Mouse (Mus musculus): ENCODE data around the gene Zfp324. TPM values are rescaled to one million over a fixed set of nuclear protein-coding genes. Genes with fewer than 3 reads are reported as not detected.
"Not testable (repeated sequence)": the region's sequence is repeated elsewhere in the genome, so short reads cannot be mapped to it uniquely, and the experiment has no call there.

Zfp324 gene
- 0.42 and 0.72 TPM in 2 replicates for total RNA-seq (2015; ENCODE audit: low replicate concordance)
- 1.4 and 1.7 TPM in 2 replicates for total RNA-seq (2017; ENCODE audit: low replicate concordance)

DNA sequence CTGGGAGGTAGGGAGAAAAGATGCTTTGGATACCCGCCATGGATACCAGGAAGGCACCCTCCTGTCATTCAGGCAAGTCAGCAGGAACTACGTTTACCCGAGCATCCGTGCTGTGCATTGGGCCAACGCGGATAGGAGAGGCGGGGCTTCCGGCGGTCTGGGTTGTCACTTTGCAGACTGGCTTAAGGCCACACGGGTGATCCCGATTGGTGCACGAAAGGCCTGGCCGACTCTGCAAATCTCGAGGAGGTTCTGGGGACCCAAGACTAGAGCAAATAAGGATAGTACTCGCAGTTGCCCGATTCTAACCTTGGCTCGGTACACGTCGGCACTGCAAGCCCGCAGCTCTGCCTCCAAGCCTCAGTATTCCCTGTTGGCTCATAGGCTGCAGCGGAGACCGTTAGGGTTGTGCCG lies at the start of gene Zfp324:
Gene Zfp324 (plus strand): TSS at position 161 of the 414 bp plus-strand sequence.
- ATAC-seq (replicated peaks; ENCODE audit: low FRiP score, poor library complexity, severe bottlenecking): peak; percentile 89

DNA sequence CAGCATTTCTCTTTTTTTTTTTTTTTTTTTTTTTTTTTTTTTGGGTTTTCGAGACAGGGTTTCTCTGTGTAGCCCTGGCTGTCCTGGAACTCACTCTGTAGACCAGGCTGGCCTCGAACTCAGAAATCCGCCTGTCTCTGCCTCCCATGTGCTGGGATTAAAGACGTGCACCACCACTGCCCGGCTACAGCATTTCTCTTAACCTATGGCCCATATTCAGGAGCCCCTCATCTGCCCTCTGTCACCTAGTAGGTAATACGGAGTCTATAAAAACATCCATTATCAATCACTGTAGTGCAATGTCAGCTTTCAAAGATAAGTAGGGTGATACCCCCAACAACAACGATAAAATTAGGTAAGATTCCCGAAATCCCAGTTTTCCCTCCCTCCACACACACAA lies 45.1 kb upstream of the Zfp324 start:
- not testable (repeated sequence) for ATAC-seq (replicated peaks; ENCODE audit: low FRiP score, poor library complexity, severe bottlenecking)

DNA sequence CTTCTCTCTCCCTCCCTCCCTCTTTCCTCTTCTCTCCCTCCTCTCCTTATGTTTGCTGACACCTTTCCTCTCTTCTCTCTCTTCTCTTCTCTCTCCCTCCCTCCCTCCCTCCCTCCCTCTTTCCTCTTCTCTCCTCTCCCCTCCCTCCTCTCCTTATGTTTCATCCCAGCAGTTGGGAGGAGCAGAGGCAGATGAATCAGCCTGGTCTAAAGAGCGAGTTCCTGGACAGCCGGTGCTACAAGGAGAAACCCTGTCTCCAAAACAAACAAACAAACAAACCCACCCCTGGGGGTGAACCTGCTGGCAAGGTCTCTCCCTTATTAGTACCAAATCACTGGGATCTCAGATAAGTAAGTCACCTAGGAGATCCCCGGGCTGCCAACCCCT lies 44.3 kb upstream of the Zfp324 start:
- ATAC-seq (replicated peaks; ENCODE audit: low FRiP score, poor library complexity, severe bottlenecking): 0 out of 2 replicates have a peak, but pooled peaks have one; percentile 16

DNA sequence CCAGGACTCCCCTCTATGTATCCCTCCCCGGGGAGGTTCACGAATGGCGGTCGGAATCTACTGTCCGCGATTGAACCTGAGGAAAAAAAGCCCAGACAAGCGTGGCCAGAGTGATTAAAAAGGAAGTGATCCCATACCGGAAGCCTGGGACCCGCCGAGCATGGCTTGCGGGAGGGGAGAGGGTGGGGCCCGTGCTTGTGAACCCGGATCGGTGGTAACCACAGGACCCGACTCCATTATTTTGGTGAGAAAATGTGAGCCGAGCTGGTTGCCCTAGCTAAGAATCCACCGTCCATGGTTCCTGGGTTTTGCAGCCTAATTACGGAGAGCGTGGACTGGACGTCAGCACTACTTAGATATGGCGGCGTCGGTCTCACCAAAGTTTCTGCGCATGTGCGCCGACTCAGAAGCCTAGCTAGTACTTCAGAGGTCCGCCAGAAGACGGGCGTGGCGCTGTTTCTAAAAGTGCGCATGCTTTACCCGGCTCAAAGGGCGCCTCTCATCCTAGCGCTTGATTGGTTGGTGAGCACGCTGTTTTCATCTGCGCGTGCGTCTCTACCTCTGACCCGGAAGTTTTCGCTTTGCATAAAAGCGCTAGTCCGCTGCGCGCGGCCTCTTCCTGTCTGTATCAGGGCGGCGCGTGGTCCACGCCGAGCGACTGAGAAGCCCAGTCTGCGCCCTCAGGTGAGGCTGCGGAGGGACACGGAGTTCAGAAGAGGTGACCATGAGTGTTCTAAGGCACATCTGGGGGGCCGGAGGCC lies 43.8 kb upstream of the Zfp324 start, which contains the start of gene Rps5:
Gene Rps5 (plus strand): TSS at position 586 of the 761 bp plus-strand sequence.
- peak; percentile 97 for ATAC-seq (replicated peaks; ENCODE audit: low FRiP score, poor library complexity, severe bottlenecking)

DNA sequence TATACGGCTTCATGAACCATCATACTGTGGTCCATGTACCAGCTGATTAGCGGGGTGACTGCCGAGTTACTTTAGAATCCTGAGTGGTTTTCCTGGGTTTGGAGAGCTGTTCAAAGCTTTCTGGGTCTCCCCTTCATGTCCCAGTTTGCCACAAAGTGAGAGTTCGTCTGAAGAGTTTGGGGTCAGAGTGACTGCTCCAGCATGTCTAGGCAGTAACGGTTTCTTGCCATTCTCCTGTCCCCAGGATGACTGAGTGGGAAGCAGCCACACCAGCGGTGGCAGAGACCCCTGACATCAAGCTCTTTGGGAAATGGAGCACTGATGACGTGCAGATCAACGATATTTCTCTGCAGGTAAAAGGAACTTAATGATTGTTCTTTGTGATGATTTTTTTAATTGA lies 42.9 kb upstream of the Zfp324 start:
- no peak for ATAC-seq (replicated peaks; ENCODE audit: low FRiP score, poor library complexity, severe bottlenecking)

DNA sequence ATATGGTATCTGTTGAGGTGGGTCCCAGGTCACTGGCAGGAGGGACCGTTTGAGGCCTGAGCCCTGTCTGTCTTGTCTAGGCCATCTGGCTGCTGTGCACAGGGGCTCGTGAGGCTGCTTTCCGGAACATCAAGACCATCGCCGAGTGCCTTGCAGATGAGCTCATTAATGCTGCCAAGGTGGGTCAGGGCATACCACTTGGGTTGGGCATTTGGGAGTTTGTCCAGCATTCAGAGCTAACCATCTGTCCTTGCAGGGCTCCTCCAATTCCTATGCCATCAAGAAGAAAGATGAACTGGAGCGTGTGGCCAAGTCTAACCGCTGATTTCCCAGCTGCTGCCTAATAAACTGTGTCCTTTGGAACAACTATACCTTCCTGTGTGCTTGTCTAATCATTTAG lies 39.3 kb upstream of the Zfp324 start:
- no peak for ATAC-seq (replicated peaks; ENCODE audit: low FRiP score, poor library complexity, severe bottlenecking)

DNA sequence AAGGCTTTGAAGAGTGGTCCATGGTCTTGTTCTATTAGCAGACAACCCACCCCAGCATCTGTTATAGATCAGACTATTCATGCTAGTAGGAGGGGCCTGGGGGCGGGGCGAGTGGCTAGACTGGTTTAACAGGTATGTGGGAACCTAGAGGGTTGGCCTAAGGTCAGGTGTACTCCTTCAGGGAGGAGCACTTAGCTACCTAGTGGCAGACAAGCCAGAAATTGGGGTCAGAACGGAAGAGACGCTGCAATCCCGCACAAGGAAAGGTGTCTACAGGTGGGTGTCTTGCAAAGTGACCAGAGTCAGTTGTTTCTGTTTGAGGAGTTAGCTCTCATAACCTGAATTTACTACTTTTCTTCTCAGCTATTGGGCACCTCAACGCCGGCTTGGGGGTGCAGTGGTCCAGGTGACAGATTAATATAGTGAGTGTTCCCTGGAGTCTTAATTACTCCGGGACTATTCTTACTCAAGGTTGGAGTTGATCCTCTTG lies 38.4 kb upstream of the Zfp324 start, which contains the start of gene Rnf225:
Gene Rnf225 (plus strand): TSS at position 226 of the 490 bp plus-strand sequence.
- ATAC-seq (replicated peaks; ENCODE audit: low FRiP score, poor library complexity, severe bottlenecking): no peak

DNA sequence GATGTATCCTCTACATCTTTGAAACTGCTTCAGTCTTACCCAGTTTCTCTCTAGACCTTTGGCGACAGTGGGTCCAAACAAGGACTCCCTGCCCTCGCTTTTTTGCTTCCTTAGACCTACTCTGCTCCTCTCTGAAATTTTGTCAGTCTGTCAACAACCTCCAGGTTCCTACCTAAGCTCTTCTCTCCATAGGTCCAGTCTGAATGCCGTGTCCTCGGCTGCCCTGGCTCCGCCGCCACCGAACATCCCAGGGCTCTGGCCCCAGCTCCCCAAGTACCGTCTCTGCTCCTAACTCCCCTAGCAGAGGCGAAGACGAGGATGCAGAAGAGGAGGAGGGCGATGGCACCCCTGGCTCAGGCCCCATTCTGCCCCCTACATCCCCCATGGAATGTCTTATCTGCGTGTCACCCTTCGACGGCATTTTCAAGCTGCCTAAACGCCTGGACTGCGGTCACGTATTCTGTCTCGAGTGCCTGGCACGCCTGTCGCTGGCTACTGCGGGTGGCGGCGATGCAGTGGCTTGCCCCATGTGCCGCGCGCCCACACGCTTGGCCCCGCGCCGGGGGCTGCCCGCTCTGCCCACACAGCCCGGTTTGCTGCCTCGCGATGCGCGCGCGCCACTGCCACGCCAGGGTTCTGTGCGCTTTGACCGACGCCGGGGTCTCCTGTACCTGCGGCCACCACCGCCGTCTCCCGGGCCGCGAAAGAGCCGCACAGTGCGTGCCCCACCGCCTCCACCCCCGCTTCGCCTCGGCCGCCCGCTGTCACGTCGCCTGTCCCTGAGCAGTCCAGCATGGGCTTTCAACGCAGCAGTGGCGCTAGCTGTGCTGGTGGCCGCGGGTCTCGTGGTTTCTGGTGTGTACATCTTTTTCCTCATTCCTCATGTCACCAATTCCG lies 37.7 kb upstream of the Zfp324 start:
- ATAC-seq (replicated peaks; ENCODE audit: low FRiP score, poor library complexity, severe bottlenecking): no peak

DNA sequence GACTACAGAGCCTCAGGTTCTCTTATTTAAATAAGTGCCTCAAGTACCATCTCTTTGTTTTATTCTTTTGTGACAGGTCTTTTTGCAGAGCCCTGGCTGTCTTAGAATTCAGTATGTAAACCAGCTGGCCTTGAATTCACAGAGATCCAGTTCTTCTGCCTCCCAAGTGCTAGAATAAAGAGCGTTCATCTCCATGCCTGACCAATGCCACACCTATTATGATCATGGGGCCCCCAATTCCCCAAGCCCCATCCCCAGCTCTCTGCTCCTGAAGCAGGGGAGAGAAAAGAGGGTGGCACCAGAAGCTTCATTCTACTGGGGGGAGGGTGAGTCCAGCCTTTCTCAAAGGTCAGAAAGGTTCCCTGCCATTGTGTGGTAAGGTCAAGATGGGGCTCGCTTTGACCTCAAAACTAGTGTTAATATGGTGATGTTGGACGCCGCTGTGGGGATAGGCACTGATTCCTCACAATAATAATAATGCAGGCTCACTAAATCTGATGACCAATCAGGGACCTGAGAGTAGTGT lies 32.0 kb upstream of the Zfp324 start:
- ATAC-seq (replicated peaks; ENCODE audit: low FRiP score, poor library complexity, severe bottlenecking): no peak

DNA sequence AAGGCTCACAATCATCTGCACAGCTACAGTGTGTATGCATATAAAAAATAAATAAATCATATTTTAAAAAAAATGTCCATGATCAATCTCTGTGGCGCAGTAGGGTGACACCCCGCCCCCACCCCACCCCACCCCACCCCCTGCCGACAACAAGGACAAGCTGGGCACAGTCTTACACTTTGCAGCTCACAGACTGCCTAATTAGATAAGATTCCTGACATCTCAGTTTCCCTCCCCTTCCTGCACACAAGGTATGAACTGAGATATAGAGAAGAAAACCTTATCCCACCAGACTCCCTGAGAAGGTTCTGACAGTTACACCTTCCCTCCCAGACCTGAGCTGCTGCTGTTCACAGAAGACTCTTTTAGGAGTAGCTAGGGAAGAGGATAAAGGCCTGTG lies 30.8 kb upstream of the Zfp324 start:
- ATAC-seq (replicated peaks; ENCODE audit: low FRiP score, poor library complexity, severe bottlenecking): no peak

DNA sequence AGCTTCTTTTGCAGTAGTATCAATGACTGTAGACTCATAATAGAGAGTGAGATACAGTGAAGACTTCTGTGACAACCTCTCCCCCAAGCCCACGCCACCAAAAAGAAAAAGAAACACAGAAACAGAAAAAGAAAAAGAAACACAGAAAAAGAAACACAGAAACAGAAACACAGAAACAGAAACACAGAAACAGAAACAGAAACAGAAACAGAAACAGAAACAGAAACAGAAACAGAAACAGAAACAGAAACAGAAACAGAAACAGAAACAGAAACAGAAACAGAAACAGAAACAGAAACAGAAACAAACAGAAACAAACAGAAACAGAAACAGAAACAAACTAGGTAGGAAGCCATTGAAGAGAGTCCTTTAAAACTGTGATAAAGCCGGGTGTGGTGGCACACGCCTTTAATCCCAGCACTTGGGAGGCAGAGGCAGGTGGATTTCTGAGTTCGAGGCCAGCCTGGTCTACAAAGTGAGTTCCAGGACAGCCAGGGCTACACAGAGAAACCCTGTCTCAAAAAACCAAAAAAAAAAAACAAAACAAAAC lies 28.3 kb upstream of the Zfp324 start:
- ATAC-seq (replicated peaks; ENCODE audit: low FRiP score, poor library complexity, severe bottlenecking): not testable (repeated sequence)

DNA sequence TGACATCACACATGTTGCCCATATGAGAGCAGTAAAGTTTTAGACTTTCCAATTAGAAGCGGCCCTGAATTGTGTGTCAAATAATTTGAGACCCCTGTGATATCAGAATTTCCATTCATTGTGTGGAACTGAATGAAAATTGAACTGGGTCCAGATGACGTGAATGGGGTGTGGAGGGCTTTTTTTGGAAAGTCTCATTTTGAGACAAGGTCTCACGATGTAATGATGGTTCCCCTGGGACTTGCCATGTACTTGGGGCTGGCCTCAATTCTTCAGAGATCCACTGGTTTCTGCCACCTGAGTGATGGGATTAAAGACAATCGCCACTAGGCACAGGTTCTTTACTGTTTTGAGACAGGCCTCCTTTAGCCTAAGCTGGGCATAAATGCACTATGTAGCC lies 25.0 kb upstream of the Zfp324 start:
- no peak for ATAC-seq (replicated peaks; ENCODE audit: low FRiP score, poor library complexity, severe bottlenecking)

DNA sequence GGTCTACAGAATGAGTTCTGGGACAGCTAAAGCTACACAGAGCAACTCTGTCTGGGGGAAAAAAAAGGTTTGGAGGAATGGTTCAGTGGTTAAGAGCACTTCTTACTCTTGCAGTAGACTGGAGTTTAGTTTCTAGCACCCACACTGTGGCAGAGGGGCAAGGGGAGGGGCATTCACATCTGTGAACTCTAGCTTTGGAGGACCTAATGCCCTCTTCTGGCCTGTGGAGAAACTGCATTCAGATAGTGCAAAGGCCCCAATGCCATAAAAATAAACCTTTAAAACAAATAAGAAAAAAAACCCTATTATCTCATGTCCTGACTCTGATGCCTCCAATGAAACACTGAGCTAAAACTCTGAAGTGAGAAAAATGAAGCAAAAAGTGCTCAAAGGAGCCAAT lies 22.1 kb upstream of the Zfp324 start:
- ATAC-seq (replicated peaks; ENCODE audit: low FRiP score, poor library complexity, severe bottlenecking): peak; percentile 65; the same call in 1 of the 2 replicates

DNA sequence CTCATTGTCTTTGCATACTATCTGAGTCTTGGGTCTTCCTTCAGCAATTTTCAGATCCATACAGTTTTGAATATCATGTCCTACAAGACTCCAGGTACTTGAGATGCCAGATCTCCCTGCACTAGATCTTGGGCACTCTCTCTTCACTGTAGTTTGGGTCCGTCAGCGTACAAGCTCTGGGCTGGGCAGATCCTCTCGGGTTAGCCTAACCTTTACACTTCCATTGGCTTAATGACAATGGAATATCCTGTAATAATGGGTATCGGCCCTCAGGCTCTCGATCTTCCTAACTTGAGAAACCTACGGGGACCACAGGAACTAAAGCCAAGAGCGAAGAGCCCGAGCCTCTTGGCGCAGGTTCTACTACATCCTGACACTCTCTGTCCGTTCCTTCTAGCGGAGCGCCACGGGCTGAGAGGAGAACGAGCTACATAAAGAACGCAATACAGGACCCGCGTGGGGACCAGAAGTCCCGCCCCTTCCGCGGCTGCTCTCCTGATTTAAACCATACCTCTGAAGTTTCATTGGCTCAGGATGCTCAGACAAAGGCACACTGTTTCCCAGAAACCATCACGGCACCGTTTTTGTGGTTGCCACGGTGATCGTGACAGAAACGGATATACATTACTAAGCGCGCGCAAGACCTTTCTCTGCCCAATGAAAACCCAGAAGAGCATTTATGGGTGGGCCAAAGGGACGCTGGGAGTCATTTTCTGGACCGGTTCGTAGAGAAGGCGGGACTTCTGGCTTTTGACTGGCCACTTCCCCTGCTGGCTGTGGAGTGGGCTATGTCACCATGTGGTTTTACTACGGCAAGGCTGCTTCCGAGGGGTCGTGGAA lies 16.4 kb upstream of the Zfp324 start:
- peak; percentile 97 for ATAC-seq (replicated peaks; ENCODE audit: low FRiP score, poor library complexity, severe bottlenecking)

DNA sequence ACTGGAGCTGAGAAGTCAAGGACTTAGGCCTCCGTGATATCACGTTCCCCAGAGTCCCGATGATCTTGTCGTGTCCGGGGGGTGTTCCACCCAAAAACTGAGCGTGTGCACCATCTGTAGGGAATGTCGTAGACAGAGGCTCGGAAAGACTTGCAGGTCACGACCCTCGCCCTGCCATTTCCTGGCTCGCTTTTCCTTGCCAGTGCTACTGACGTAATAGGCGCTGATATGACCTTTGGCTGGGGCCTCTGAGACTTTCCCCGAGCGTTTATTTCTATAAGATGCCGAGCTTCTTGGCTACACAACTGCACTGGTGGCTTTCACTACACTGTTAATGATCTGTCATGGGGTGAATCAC lies 15.8 kb upstream of the Zfp324 start:
- ATAC-seq (replicated peaks; ENCODE audit: low FRiP score, poor library complexity, severe bottlenecking): peak; percentile 44

DNA sequence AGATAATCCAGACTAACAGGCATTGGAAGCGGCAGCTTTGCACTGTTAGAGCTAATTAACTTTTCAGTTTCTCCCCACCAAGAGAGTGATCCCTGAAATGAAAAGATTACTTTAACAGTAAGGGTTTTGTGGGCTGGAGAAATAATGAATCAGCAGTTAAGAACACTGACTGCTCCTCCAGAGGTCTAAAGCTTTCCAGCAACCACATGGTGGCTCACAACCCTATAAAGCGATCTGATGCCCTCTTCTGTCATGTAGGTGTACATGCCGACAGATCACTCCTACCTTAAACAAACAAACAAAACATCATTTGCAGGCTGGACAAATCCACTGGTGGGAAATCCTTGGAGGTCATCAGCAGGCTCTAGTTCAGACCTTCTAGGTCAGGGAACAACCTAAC lies 10.7 kb upstream of the Zfp324 start:
- no peak for ATAC-seq (replicated peaks; ENCODE audit: low FRiP score, poor library complexity, severe bottlenecking)

DNA sequence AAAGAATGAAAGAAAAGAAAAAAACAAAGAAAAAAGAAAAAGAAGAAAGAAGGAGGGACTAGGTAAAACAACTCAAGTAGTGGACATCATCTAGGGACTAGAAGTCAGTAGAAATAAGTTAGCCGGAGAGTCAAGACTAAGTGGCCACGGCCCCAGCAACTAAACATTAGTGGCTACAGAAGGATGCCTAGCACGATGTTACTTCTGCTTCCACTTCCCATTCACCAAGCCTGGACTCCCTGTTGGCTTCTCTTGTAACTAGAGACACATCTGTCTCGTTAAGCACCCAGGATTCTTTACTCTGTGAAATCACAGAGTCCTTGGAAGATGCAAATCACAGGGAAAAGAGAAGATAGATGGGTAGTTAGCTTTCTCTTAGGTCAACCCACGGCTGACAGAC lies 8.1 kb upstream of the Zfp324 start:
- no peak for ATAC-seq (replicated peaks; ENCODE audit: low FRiP score, poor library complexity, severe bottlenecking)

DNA sequence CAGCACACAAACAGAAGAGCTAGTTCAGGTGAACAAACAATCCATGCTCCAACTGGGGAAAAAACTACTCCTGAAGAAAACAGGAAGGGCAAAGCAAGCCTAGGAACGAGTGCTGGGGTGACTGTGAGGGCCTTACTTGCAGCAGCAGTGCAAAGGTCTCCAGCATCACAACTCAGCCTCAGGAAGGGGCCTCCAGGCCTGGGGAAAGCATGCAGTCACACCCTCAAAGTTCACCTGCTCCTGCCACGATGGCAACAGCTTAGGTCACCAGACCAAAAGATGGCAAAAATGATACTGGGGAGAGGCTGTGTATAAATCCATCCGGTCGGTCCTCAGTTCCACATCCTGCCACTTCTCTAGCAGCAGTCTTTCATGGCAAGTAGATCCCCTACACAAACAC lies 6.7 kb upstream of the Zfp324 start:
- ATAC-seq (replicated peaks; ENCODE audit: low FRiP score, poor library complexity, severe bottlenecking): no peak

DNA sequence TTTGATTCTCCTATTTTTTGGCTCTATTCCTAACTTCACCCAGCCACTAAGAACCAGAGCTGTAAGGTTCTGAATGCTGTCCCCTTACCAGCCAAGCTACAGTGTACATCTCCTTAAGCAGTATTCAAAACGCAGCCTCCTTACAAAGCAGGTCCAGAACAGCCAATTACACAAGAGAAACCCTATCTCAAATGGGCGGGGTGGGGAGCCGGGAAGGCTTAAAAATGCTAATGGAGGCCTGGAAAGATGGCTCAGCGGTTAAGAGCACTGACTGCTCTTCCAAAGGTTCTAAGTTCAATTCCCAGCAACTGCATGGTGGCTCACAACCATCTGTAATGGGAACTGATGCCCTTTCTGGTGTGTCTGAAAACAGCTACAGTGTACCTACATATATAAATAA lies 5.9 kb upstream of the Zfp324 start:
- ATAC-seq (replicated peaks; ENCODE audit: low FRiP score, poor library complexity, severe bottlenecking): no peak
